Mouse (Mus musculus): Measurements from ENCODE around the gene Pim1. TPM values are rescaled to one million over a fixed set of nuclear protein-coding genes. Genes with fewer than 3 reads are reported as not detected.

Gene Pim1
- total RNA-seq (2023) = 100 to 1,000 TPM; 319 to 390 TPM

GRCm38 (mm10) chr17:29490713-29491581 lies at the start of gene Pim1:
Pim1 (plus strand) TSS chr17:29490753.

Other genes starting within 250 kb of the Pim1 start
- gene Ppil1, start 226.6 kb upstream of the Pim1 start, total RNA-seq (2023) = 10 to 100 TPM; 18.7 to 23.7 TPM
- 10 to 100 TPM; 65.6 to 75.6 TPM for gene BC004004, start 222.0 kb upstream of the Pim1 start, total RNA-seq (2023)
- 100 to 1,000 TPM; 206 to 208 TPM for gene Pi16, start 173.1 kb upstream of the Pim1 start, total RNA-seq (2023)
- 10 to 100 TPM; 95.4 to 96.1 TPM for gene Mtch1, start 142.8 kb upstream of the Pim1 start, total RNA-seq (2023)
- 10 to 100 TPM; 36.6 to 46.9 TPM for gene Fgd2, start 129.8 kb upstream of the Pim1 start, total RNA-seq (2023)
- not detected for gene Gm17657, start 58.9 kb downstream of the Pim1 start, total RNA-seq (2023)
- gene Tbc1d22b, start 59.0 kb downstream of the Pim1 start, total RNA-seq (2023) = 10 to 100 TPM; 12.4 to 13.0 TPM
- not detected for gene Tmem217, start 61.6 kb downstream of the Pim1 start, total RNA-seq (2023)
- gene Rnf8, start 124.0 kb downstream of the Pim1 start, total RNA-seq (2023) = 10 to 100 TPM; 25.7 TPM
- 10 to 100 TPM; 13.3 to 13.5 TPM for gene Gm28043, start 124.1 kb downstream of the Pim1 start, total RNA-seq (2023)
- gene Cmtr1, start 169.8 kb downstream of the Pim1 start, total RNA-seq (2023) = 100 to 1,000 TPM; 183 to 202 TPM
- gene Ccdc167, start 226.3 kb downstream of the Pim1 start, total RNA-seq (2023) = 10 to 100 TPM; 16.0 to 16.7 TPM